Mouse (Mus musculus): Measurements from ENCODE around the gene Rmdn3.

Gene Rmdn3

GRCm38 (mm10) chr2:119106583-119106982 lies 50.3 kb downstream of the Rmdn3 start:
- in situ Hi-C loops (cut with MboI, MseI), result no loop called here

DNA sequence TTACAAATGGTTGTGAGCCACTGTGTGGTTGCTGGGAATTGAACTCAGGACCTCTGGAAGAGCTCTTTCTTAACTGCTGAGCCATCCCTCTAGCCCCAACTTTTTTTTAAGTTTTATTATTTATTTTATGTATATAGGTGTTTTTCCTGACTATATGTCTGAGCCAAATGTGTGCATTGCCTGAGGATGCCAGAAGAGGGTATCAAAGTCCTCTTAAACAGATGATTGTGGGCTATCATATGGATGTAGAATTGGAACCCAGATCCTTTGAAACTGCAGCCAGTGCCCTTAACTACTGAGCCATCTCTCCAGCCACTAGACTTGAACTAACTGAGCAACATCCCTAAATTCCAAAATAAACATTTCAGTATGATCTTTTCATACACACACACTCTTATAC lies 55.3 kb downstream of the Rmdn3 start:
- in situ Hi-C loops (cut with MboI, MseI), result no loop called here
